Mouse (Mus musculus) heart, embryonic 14.5 days (tissue): Measurements from ENCODE around the gene Arhgap23. TPM values are rescaled to one million over a fixed set of nuclear protein-coding genes. Genes with fewer than 3 reads are reported as not detected.

Source experiments
- ATAC-seq: fragments of 200-750 bp; cut with Nextera tagmentation; 2 replicates; pipeline ENCODE4 v1.8.0; 2017; ENCODE audit warnings: low read depth, moderate TSS enrichment; ENCODE audit not compliant: insufficient number of reproducible peaks, insufficient read depth, low FRiP score
- H3K27ac ChIP-seq, 2 experiments: fragments of 200-500 bp in 1 of 2; fragments of 300-500 bp in 1 of 2; sonication (generic) in 1 of 2; replicated peaks in 1 of 2; 2 replicates each; pipeline ENCODE4 v1.5.1; 2012 to 2014; ENCODE audit warnings: low read depth in 2 of 2, low read length in 2 of 2, control low read depth in 1 of 2, mild to moderate bottlenecking in 1 of 2, mixed read lengths in 1 of 2; ENCODE audit not compliant: control insufficient read depth in 1 of 2, insufficient read depth in 1 of 2
- H3K27me3 ChIP-seq: fragments of 300-500 bp; sonication (generic); 2 replicates; pipeline ENCODE4 v1.6.1; 2014; ENCODE audit warnings: mild to moderate bottlenecking, low read length, control low read depth; ENCODE audit not compliant: control insufficient read depth, insufficient read depth
- H3K36me3 ChIP-seq: fragments of 300-500 bp; sonication (generic); 2 replicates; pipeline ENCODE4 v1.6.1; 2014; ENCODE audit warnings: mild to moderate bottlenecking, control low read depth, low read length, mixed read lengths; ENCODE audit not compliant: control insufficient read depth, insufficient read depth
- H3K4me1 ChIP-seq, 2 experiments: fragments of 200-500 bp in 1 of 2; fragments of 300-500 bp in 1 of 2; sonication (generic) in 1 of 2; 2 replicates each; pipeline ENCODE4 v1.6.1; 2012 to 2014; ENCODE audit warnings: low read length in 2 of 2, control low read depth in 1 of 2, mixed read lengths in 1 of 2; ENCODE audit not compliant: control insufficient read depth in 2 of 2, insufficient read depth in 2 of 2
- H3K4me2 ChIP-seq: fragments of 300-500 bp; sonication (generic); 2 replicates; pipeline ENCODE4 v1.6.1; 2014; ENCODE audit warnings: mild to moderate bottlenecking, low read length
- H3K4me3 ChIP-seq, 2 experiments: fragments of 200-500 bp in 1 of 2; fragments of 300-500 bp in 1 of 2; sonication (generic) in 1 of 2; 2 replicates each; pipeline ENCODE4 v1.5.1; 2012 to 2014; ENCODE audit warnings: low read length in 2 of 2, mild to moderate bottlenecking in 2 of 2, control low read depth in 1 of 2, low read depth in 1 of 2, moderate library complexity in 1 of 2; ENCODE audit not compliant: control insufficient read depth in 1 of 2, insufficient read depth in 1 of 2
- H3K9ac ChIP-seq: fragments of 300-500 bp; sonication (generic); 2 replicates; pipeline ENCODE4 v1.6.1; 2014; ENCODE audit warnings: mild to moderate bottlenecking, low read length
- H3K9me3 ChIP-seq: fragments of 300-500 bp; sonication (generic); 2 replicates; pipeline ENCODE4 v1.6.1; 2016; ENCODE audit warnings: low read length, control low read depth; ENCODE audit not compliant: control insufficient read depth
- WGBS: fragments of 180-500 bp; shearing (Covaris S2); extraction: QIAGEN DNeasy Blood & Tissue Kit; methylation state at CpG from one replicate; pipeline ENCODE4 v1.1.7; 2014; 5-methylcytosine and 5-hydroxymethylcytosine counted together
- polyA plus RNA-seq: library from polyadenylated mRNA; unstranded; fragments of >200 nt; fragmentation: Nextera tagmentation; extraction: Ambion mirVana; gene quantifications from 2 replicates; pipeline ENCODE4 v1.2.1, GENCODE M21; 2014

The Arhgap23 gene
- polyA plus RNA-seq, 1 experiment from 2014 or later = 8.4 TPM

- Histone ChIP-seq H3K27ac (no peak overlapping the region), H3K9me3 (no peaks in the 10 kb centered on the region), H3K27me3 (no peaks in the 10 kb centered on the region), H3K4me2 (no peak overlapping the region), H3K36me3 (peaks cover 96% of the 10 kb centered on the region), H3K4me1 (peaks cover 0 to 4% of the 10 kb centered on the region in 2 experiments; a peak in 1 of 4 replicates), H3K4me3 (no peak overlapping the region), H3K9ac (no peak overlapping the region)
- 58% methylated on average over 8 of the region's 8 CpGs for WGBS
- ATAC-seq = no peak
Observed at GRCm38 (mm10) chr11:97479824-97480223, 64.5 kb downstream of the Arhgap23 start.

GRCm38 (mm10) chr11:97485661-97486060 lies 70.3 kb downstream of the Arhgap23 start:
- WGBS = 60% methylated on average over 8 of the region's 8 CpGs

DNA sequence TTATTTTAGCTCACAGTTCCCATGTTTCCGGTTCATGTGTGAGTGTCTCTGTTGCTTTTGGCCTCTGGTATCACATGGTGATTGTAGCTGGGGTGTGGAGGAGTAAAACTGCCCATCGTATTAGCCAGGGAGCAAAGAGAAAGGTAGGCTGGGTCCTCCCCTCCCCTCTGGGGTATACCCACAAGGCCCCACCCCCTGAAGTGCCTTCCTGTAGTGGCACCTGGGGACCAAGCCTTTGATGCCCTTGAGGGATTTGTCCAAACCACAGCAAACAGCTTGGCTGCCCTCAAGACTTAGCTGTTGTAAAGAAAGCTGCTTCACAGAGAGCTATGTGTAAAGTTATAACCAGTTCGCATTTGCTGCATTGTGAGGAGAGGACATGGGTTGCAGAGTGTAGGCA lies 72.3 kb downstream of the Arhgap23 start:
- 64% methylated on average over 3 of the region's 3 CpGs for WGBS

More at GRCm38 (mm10) chr11:97485661-97486060, 70.3 kb downstream of the Arhgap23 start:
- H3K9me3 ChIP-seq = no peaks in the 10 kb centered on the region
- H3K27ac ChIP-seq = no peak overlapping the region
- peaks cover 0 to 5% of the 10 kb centered on the region in 2 experiments; a peak in 1 of 4 replicates for H3K4me1 ChIP-seq
- H3K36me3 ChIP-seq = peaks cover 89% of the 10 kb centered on the region
- no peaks in the 10 kb centered on the region for H3K27me3 ChIP-seq
- H3K4me3 ChIP-seq = no peak overlapping the region
- no peak; the same call in 1 of the 2 replicates for ATAC-seq
- H3K9ac ChIP-seq = no peak overlapping the region
- H3K4me2 ChIP-seq = no peak overlapping the region

DNA sequence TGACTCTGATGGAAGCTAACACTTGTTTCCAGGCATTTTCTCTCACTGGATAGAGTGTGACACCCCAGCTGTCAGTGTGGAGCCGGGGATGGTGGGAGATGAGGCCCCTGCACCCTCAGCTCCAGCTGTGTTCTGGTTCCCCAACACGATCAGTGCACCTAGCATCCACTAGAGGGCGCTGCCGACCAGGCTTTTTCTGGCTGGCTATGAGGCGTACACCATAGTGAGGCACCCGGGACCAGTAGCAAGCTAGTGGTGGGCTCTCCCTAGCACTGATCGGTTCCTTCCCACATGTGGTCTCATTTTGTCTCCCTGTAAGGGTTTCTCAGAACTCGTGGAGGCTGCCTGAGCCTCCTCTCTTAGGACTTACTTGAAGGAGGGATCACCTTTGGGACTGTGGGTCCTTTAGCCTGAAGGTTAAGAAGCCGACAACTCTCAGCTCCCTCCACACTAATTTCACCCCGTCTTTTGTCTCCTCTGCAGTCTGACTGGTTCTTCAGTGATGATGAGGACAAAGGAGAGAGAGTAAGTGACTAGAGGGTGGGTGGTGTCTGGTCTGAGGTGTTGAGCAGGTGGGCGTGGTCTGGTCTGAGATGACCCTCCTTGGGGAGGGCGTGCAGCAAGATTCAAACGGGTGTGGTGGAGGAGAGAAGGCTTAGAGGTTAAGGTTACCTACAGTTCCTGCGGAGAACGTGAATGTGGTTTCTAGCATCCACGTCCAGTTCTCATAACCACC lies 74.4 kb downstream of the Arhgap23 start:
- 43% methylated on average over 16 of the region's 16 CpGs for WGBS
- ATAC-seq = no peak
- Histone ChIP-seq H3K9me3 (no peaks in the 10 kb centered on the region), H3K27me3 (no peaks in the 10 kb centered on the region), H3K4me3 (no peak overlapping the region), H3K27ac (no peak overlapping the region), H3K4me1 (peaks cover 0 to 5% of the 10 kb centered on the region in 2 experiments; a peak in 1 of 4 replicates), H3K36me3 (peaks cover 93% of the 10 kb centered on the region), H3K9ac (no peak overlapping the region), H3K4me2 (no peak overlapping the region)

More for the DNA sequence above, 72.3 kb downstream of the Arhgap23 start:
- H3K9me3 ChIP-seq = no peaks in the 10 kb centered on the region
- H3K9ac ChIP-seq = no peak overlapping the region
- H3K27ac ChIP-seq = no peak overlapping the region
- no peaks in the 10 kb centered on the region for H3K27me3 ChIP-seq
- no peak for ATAC-seq
- no peak overlapping the region for H3K4me3 ChIP-seq
- H3K4me1 ChIP-seq = peaks cover 0 to 5% of the 10 kb centered on the region in 2 experiments; a peak in 1 of 4 replicates
- peaks cover 91% of the 10 kb centered on the region for H3K36me3 ChIP-seq
- no peak overlapping the region for H3K4me2 ChIP-seq

GRCm38 (mm10) chr11:97491640-97492039 lies 76.3 kb downstream of the Arhgap23 start:
- no peak for ATAC-seq

DNA sequence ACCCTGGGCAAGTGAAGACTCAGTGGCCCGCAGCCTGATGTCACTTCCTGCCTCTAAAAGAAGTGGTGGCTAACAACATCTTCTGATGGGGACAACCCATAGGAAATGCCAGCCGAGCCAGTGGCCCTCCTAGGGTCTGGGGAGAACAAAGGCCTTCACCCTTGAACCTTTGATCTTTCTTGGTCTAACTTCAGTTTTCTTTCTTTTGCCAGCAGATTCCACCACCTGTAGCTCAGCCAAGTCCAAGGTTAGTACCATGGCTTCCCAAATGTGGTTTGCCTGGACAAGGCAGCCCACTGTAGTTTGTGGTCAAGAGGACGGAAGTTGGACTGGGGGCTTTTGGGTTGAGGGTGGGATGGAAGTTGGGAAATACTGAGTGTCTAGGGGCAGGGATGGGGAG lies 77.5 kb downstream of the Arhgap23 start:
- Histone ChIP-seq H3K4me1 (no peaks in the 10 kb centered on the region), H3K4me2 (no peak overlapping the region), H3K9me3 (no peaks in the 10 kb centered on the region), H3K9ac (no peak overlapping the region), H3K27me3 (no peaks in the 10 kb centered on the region), H3K4me3 (no peak overlapping the region), H3K36me3 (peaks cover 90% of the 10 kb centered on the region), H3K27ac (no peak overlapping the region)
- 87% methylated on average over 3 of the region's 3 CpGs for WGBS
- no peak for ATAC-seq

More at GRCm38 (mm10) chr11:97491640-97492039, 76.3 kb downstream of the Arhgap23 start:
- Histone ChIP-seq H3K36me3 (peaks cover 90% of the 10 kb centered on the region), H3K9ac (no peak overlapping the region), H3K4me2 (no peak overlapping the region), H3K4me3 (no peak overlapping the region), H3K9me3 (no peaks in the 10 kb centered on the region), H3K27ac (no peak overlapping the region), H3K27me3 (no peaks in the 10 kb centered on the region), H3K4me1 (no peaks in the 10 kb centered on the region)
- WGBS = 81% methylated on average over 10 of the region's 10 CpGs

- Histone ChIP-seq H3K27me3 (peaks cover 10% of the 10 kb centered on the region), H3K9ac (no peak overlapping the region), H3K36me3 (peaks cover 85% of the 10 kb centered on the region), H3K4me2 (no peak overlapping the region), H3K4me1 (peaks cover 0 to 11% of the 10 kb centered on the region in 2 experiments; a peak in 2 of 4 replicates), H3K27ac (no peak overlapping the region), H3K9me3 (no peaks in the 10 kb centered on the region), H3K4me3 (no peak overlapping the region)
- 92% methylated on average over 4 of the region's 4 CpGs for WGBS
- no peak for ATAC-seq
Observed at GRCm38 (mm10) chr11:97497543-97497942, 82.2 kb downstream of the Arhgap23 start.
